Mouse (Mus musculus): ENCODE measurements around the gene Rbpjl. TPM values are rescaled to one million over a fixed set of nuclear protein-coding genes. Genes with fewer than 3 reads are reported as not detected.

The Rbpjl gene
- 9.4 and 10.7 TPM in 2 replicates for polyA plus RNA-seq (2015; fragmentation: Nextera tagmentation; extraction: Ambion mirVana)

GRCm38 (mm10) chr2:164402906-164403305 lies at the start of gene Rbpjl:
Rbpjl (plus strand) TSS chr2:164403141.
- Histone ChIP-seq H3K4me1 (peaks cover 51% of the 10 kb centered on the region), H3K4me3 (peak within 1 kb of the TSS; percentile 46), H3K4me2 (peak within 1 kb of the TSS; percentile 74), H3K27me3 (peaks cover 82% of the 10 kb centered on the region), H3K27ac (peak within 1 kb of the TSS; percentile 94), H3K36me3 (no peaks in the 10 kb centered on the region), H3K9ac (no peak within 1 kb of the TSS), H3K9me3 (no peaks in the 10 kb centered on the region)
- 0 out of 2 replicates have a peak, but pooled peaks have one; percentile 25 for ATAC-seq (ENCODE audit: borderline replicate concordance, extremely low read depth, low FRiP score, low TSS enrichment)
- 4% methylated on average over 17 of the region's 17 CpGs for whole genome bisulfite sequencing

GRCm38 (mm10) chr2:164353356-164353755 lies 49.6 kb upstream of the Rbpjl start:
- no peak overlapping the region for H3K4me3 ChIP-seq
- no peak overlapping the region for H3K9ac ChIP-seq
- no peaks in the 10 kb centered on the region for H3K4me1 ChIP-seq
- no peaks in the 10 kb centered on the region for H3K9me3 ChIP-seq
- no peak overlapping the region for H3K4me2 ChIP-seq
- no peaks in the 10 kb centered on the region for H3K27me3 ChIP-seq
- no peaks in the 10 kb centered on the region for H3K36me3 ChIP-seq
- no peak for ATAC-seq (ENCODE audit: borderline replicate concordance, extremely low read depth, low FRiP score, low TSS enrichment)
- no peak overlapping the region for H3K27ac ChIP-seq
- WGBS = 79% methylated on average over 11 of the region's 11 CpGs

- H3K9ac ChIP-seq = no peak overlapping the region
- ATAC-seq (ENCODE audit: borderline replicate concordance, extremely low read depth, low FRiP score, low TSS enrichment) = no peak
Measured at GRCm38 (mm10) chr2:164356177-164356967, 46.6 kb upstream of the Rbpjl start.

GRCm38 (mm10) chr2:164358373-164358772 lies 44.6 kb upstream of the Rbpjl start:
- no peak overlapping the region for H3K9ac ChIP-seq
- ATAC-seq (ENCODE audit: borderline replicate concordance, extremely low read depth, low FRiP score, low TSS enrichment) = no peak
- H3K27me3 ChIP-seq = no peaks in the 10 kb centered on the region
- no peaks in the 10 kb centered on the region for H3K36me3 ChIP-seq
- no peak overlapping the region for H3K27ac ChIP-seq
- WGBS = 80% methylated on average over 3 of the region's 3 CpGs
- H3K9me3 ChIP-seq = no peaks in the 10 kb centered on the region
- no peak overlapping the region for H3K4me3 ChIP-seq
- H3K4me1 ChIP-seq = peaks cover 8% of the 10 kb centered on the region; the same call in 1 of the 2 replicates
- H3K4me2 ChIP-seq = no peak overlapping the region

More at GRCm38 (mm10) chr2:164356177-164356967, 46.6 kb upstream of the Rbpjl start:
- H3K9me3 ChIP-seq = no peaks in the 10 kb centered on the region
- H3K27ac ChIP-seq = no peak overlapping the region
- H3K36me3 ChIP-seq = no peaks in the 10 kb centered on the region
- peaks cover 6% of the 10 kb centered on the region; the same call in 1 of the 2 replicates for H3K4me1 ChIP-seq
- no peaks in the 10 kb centered on the region for H3K27me3 ChIP-seq
- no peak overlapping the region for H3K4me2 ChIP-seq
- 66% methylated on average over 11 of the region's 11 CpGs for WGBS
- no peak overlapping the region for H3K4me3 ChIP-seq

DNA sequence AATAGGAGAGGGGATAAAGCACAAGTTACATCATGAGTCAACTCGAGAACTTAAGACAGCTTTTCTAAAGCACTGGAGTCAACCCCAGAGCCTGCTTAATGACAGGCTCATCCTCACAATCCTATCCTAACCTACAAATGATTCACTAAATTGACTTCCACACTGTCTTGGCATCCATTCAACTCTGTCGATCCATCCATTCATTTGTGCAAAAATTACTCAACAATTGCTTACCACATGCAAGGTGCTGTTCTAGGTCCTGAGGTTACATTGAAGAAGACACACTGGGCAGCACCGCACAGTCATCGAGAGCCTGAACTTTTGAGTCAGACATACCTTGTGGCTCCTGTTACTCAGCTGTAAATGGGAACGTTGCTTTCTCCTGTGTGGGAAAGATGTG lies 43.9 kb upstream of the Rbpjl start:
- H3K4me3 ChIP-seq = no peak overlapping the region
- H3K27me3 ChIP-seq = no peaks in the 10 kb centered on the region
- H3K4me1 ChIP-seq = peaks cover 9% of the 10 kb centered on the region; the same call in 1 of the 2 replicates
- no peak overlapping the region for H3K27ac ChIP-seq
- WGBS = 82% methylated on average over 5 of the region's 5 CpGs
- H3K9me3 ChIP-seq = no peaks in the 10 kb centered on the region
- no peak overlapping the region for H3K4me2 ChIP-seq
- no peaks in the 10 kb centered on the region for H3K36me3 ChIP-seq
- ATAC-seq (ENCODE audit: borderline replicate concordance, extremely low read depth, low FRiP score, low TSS enrichment) = no peak
- H3K9ac ChIP-seq = no peak overlapping the region

DNA sequence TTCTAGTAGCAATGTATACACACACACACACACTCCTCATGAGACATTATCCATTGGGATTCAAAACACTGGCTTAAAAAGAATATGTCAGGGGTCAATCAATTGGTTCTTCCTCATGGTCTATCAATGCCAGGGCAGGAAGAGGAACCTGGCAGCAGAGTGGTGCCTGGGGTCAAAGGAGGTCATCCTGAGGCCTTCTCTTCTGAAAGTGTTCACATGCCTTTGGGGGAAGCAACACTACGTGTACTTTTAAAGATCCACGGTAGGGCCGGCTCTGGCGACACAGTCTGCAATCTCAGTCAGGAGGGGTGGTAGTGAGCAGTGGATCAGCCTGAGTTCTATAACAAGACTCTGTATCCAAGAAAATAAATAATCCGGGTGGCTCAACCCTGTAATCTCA lies 43.3 kb upstream of the Rbpjl start:
- H3K36me3 ChIP-seq = no peaks in the 10 kb centered on the region
- H3K27me3 ChIP-seq = no peaks in the 10 kb centered on the region
- H3K4me3 ChIP-seq = no peak overlapping the region
- no peak overlapping the region for H3K4me2 ChIP-seq
- no peak for ATAC-seq (ENCODE audit: borderline replicate concordance, extremely low read depth, low FRiP score, low TSS enrichment)
- peaks cover 9% of the 10 kb centered on the region; the same call in 1 of the 2 replicates for H3K4me1 ChIP-seq
- H3K9ac ChIP-seq = no peak overlapping the region
- WGBS = 72% methylated on average over 5 of the region's 5 CpGs
- no peaks in the 10 kb centered on the region for H3K9me3 ChIP-seq
- no peak overlapping the region for H3K27ac ChIP-seq

DNA sequence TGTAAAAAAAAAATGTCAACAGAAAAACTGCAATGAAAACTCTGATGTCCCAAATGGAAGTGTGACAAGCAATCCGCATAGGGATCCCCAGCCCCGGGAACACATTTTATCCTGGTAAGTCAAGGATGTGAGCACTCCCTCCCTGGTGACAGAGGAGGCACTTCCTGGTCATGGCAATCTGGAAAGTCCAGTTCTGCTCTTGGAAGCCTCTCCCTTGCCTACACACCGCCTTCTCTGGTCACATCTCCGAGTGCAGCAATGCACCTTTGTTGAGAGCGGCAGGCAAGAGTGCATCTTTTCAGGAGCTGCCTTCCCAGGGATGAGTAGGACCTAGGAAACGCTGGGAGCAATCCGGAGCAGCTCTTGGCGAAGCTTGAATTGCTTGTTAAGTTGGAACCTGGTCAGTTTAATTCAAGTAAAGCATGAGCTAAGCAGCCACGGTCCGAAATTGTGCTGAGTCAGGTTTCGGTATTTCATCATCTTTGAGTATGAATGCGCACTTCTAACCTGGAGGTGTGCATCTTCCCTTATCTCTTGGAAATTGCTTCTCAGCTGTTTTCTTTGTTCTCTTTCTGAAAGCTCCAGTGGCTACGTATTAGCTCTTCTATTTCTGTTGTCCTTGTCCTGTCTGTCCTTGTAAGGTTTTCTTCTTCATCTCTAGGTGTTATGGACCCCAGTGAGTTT lies 41.8 kb upstream of the Rbpjl start:
- no peak overlapping the region for H3K27ac ChIP-seq
- H3K36me3 ChIP-seq = no peaks in the 10 kb centered on the region
- H3K9me3 ChIP-seq = no peaks in the 10 kb centered on the region
- H3K9ac ChIP-seq = no peak overlapping the region
- no peak for ATAC-seq (ENCODE audit: borderline replicate concordance, extremely low read depth, low FRiP score, low TSS enrichment)
- no peak overlapping the region for H3K4me3 ChIP-seq
- no peaks in the 10 kb centered on the region for H3K27me3 ChIP-seq
- H3K4me1 ChIP-seq = peaks cover 9% of the 10 kb centered on the region; the same call in 1 of the 2 replicates
- 30% methylated on average over 13 of the region's 13 CpGs for WGBS
- no peak overlapping the region for H3K4me2 ChIP-seq

GRCm38 (mm10) chr2:164366947-164367346 lies 36.0 kb upstream of the Rbpjl start:
- WGBS = 32% methylated on average over 3 of the region's 3 CpGs
- no peak overlapping the region for H3K9ac ChIP-seq
- H3K4me1 ChIP-seq = 0 out of 2 replicates have a peak, but pooled peaks cover 4% of the 10 kb centered on the region
- no peaks in the 10 kb centered on the region for H3K36me3 ChIP-seq
- H3K27ac ChIP-seq = no peak overlapping the region
- no peak overlapping the region for H3K4me2 ChIP-seq
- H3K4me3 ChIP-seq = no peak overlapping the region
- no peak for ATAC-seq (ENCODE audit: borderline replicate concordance, extremely low read depth, low FRiP score, low TSS enrichment)
- no peaks in the 10 kb centered on the region for H3K27me3 ChIP-seq
- no peaks in the 10 kb centered on the region for H3K9me3 ChIP-seq

- Histone ChIP-seq H3K36me3 (no peaks in the 10 kb centered on the region), H3K9ac (no peak overlapping the region), H3K9me3 (no peaks in the 10 kb centered on the region), H3K4me2 (no peak overlapping the region), H3K27me3 (no peaks in the 10 kb centered on the region), H3K4me3 (no peak overlapping the region), H3K4me1 (no peaks in the 10 kb centered on the region), H3K27ac (no peak overlapping the region)
- ATAC-seq (ENCODE audit: borderline replicate concordance, extremely low read depth, low FRiP score, low TSS enrichment) = no peak
- WGBS = 74% methylated on average over 6 of the region's 6 CpGs
Measured at GRCm38 (mm10) chr2:164368620-164369105, 34.3 kb upstream of the Rbpjl start.

- H3K4me1 ChIP-seq = no peaks in the 10 kb centered on the region
- ATAC-seq (ENCODE audit: borderline replicate concordance, extremely low read depth, low FRiP score, low TSS enrichment) = no peak
- H3K4me2 ChIP-seq = no peak overlapping the region
- H3K27ac ChIP-seq = no peak overlapping the region
- no peak overlapping the region for H3K4me3 ChIP-seq
- H3K27me3 ChIP-seq = no peaks in the 10 kb centered on the region
- H3K9me3 ChIP-seq = no peaks in the 10 kb centered on the region
- H3K9ac ChIP-seq = no peak overlapping the region
- no peaks in the 10 kb centered on the region for H3K36me3 ChIP-seq
- WGBS = 77% methylated on average over 3 of the region's 3 CpGs
Measured at GRCm38 (mm10) chr2:164371371-164371770, 31.6 kb upstream of the Rbpjl start.

DNA sequence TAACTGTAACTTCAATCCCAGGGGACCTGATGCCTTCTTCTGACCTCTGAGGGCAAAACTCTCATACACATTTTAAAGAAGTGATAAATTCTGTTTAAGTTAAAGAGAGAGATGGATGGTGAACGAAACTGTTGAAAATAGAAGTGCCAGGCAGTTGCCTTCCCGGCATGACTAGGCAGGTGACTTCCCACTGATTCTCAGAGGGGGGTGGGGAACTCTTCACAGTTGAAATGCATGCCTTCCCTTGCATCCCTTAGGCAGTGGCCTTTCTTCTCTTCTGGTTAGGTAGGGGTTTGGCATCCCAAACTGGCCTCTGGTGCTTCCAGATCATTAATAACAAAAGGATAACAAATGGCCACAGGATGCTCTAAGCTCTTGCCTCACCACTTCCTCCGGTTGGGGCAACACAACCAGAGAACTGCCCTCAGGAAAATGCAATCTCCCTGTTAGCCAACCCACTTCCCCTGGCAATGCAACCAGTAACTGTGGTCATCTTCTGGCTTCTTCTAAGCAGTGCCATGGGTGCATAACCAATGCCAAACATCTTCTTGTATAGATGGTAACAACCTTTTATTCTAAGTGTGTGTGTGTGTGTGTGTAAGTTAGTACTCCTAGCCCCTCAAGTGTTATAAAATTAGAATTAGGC lies 30.4 kb upstream of the Rbpjl start:
- Histone ChIP-seq H3K27me3 (no peaks in the 10 kb centered on the region), H3K36me3 (no peaks in the 10 kb centered on the region), H3K4me1 (no peaks in the 10 kb centered on the region), H3K27ac (no peak overlapping the region), H3K4me2 (no peak overlapping the region), H3K9ac (no peak overlapping the region), H3K4me3 (no peak overlapping the region), H3K9me3 (no peaks in the 10 kb centered on the region)
- WGBS = 20% methylated on average over 3 of the region's 3 CpGs
- ATAC-seq (ENCODE audit: borderline replicate concordance, extremely low read depth, low FRiP score, low TSS enrichment) = no peak

Measured in lung, embryonic 15.5 days (tissue).